Mouse (Mus musculus) E14TG2a.4 (cell line): ENCODE data around the gene Arl6ip5.
"Not testable (repeated sequence)": the region's sequence is repeated elsewhere in the genome, so short reads cannot be mapped to it uniquely, and the experiment has no call there.

Experiments
- H3K27me3 ChIP-seq: 2 replicates; pipeline ENCODE4 v1.6.1; 2014; ENCODE audit warnings: low read length, control low read depth; ENCODE audit not compliant: insufficient read depth
- H3K36me3 ChIP-seq: 2 replicates; pipeline ENCODE4 v1.6.1; 2014; ENCODE audit warnings: low read length, control low read depth; ENCODE audit not compliant: insufficient read depth
- H3K4me1 ChIP-seq: replicated peaks from 2 replicates; pipeline ENCODE4 v1.6.1; 2014; ENCODE audit warnings: low read depth, low read length, control low read depth
- H3K4me3 ChIP-seq: replicated peaks from 2 replicates; pipeline ENCODE4 v1.5.1; 2014; ENCODE audit warnings: mild to moderate bottlenecking, low read length
- H3K9me3 ChIP-seq: 2 replicates; pipeline ENCODE4 v1.6.1; 2014; ENCODE audit warnings: low read length, control low read depth
- CTCF ChIP-seq: conservative IDR thresholded peaks from 2 replicates; pipeline ENCODE4 v1.5.1; 2014; ENCODE audit warnings: low read length
- NANOG ChIP-seq: IDR thresholded peaks from 2 replicates; pipeline ENCODE4 v1.6.1; 2014; ENCODE audit warnings: borderline replicate concordance, low read length, mixed read lengths
- POU5F1 ChIP-seq: IDR thresholded peaks from 2 replicates; pipeline ENCODE4 v1.6.1; 2014; ENCODE audit warnings: low read length, borderline replicate concordance

Arl6ip5 gene

DNA sequence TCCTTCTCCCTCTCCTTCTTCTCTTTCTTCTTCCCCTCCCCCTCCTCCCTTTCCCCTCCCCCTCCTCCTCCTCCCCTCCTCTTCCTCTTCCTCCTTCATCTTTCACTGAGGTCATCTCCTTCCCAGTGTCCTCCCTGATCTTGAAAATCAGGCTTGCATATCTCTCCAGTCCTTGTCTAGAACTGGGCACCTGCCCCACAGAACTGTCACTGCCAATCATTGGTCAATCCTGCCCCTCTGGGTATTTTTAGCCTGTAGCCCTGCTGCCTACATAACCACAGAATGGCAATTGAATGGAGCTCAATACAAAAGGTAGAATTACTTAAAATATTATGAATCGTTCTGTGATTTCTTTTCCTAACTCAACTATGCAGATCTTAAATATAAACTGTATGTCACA is 48.0 kb downstream of the Arl6ip5 start:
- H3K9me3 ChIP-seq: no peaks in the 10 kb centered on the region
- no peaks in the 10 kb centered on the region for H3K4me1 ChIP-seq
- no peaks in the 10 kb centered on the region for H3K36me3 ChIP-seq
- H3K27me3 ChIP-seq: no peaks in the 10 kb centered on the region
- no peak overlapping the region for H3K4me3 ChIP-seq
- TF ChIP-seq POU5F1 (no peak), NANOG (no peak), CTCF (no peak)

DNA sequence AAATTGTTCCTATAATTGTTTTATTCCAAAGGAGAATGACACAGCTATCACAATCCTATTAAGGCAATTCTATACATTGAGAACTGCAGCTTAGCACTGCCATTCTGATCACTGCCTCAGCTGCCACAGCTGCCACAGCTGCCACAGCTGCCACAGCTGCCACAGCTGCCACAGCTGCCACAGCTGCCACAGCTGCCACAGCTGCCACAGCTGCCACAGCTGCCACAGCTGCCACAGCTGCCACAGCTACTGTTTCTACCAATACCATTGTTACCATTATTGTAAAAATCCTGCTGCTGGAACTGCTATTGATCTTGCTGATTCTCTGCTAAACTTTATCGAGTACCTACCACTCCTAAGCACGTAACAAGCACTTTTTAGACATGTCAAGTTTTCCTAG is 49.4 kb downstream of the Arl6ip5 start:
- H3K27me3 ChIP-seq, H3K9me3 ChIP-seq, H3K36me3 ChIP-seq, H3K4me3 ChIP-seq, H3K4me1 ChIP-seq: not testable (repeated sequence)

DNA sequence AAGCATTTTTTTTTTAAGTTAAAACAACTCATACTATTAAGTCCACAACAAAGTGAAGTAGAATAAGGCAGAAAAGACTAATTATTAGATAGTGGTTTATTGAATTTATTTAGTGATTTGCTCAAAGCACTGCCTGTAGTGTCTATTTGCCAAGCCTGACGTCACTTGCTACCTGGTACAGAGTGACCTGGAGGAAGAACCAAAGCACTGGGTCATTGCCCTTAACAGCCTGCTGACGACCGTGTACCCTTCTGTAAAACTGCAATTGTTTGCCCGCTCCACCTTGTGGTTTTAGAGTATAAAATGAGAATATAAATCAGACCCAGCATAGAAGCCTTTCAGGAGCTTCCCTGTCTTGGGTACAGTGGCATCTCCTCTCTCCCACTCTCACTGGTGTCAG is 51.7 kb downstream of the Arl6ip5 start:
- Histone ChIP-seq H3K4me3 (no peak overlapping the region), H3K36me3 (no peaks in the 10 kb centered on the region), H3K9me3 (no peaks in the 10 kb centered on the region), H3K4me1 (no peaks in the 10 kb centered on the region), H3K27me3 (no peaks in the 10 kb centered on the region)
- TF ChIP-seq CTCF: no peak
- no peak for TF ChIP-seq NANOG
- TF ChIP-seq POU5F1: no peak

DNA sequence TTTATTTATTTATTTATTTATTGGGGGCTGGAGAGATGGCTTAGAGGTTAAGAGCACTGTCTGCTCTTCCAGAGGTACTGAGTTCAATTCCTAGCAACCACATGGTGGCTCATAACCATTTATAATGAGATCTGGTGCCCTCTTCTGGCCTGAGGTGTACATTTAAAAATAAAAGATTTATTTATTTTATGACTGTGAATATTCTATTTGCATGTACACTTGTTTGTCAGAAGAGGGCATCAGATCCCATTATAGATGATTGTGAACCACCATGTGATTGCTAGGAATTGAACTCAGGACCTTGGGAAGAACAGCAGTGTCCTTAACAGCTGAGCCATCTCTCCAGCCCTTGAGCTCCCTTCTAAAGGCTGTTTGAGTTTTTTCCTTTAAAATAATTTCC is 53.3 kb downstream of the Arl6ip5 start:
- H3K4me1 ChIP-seq, H3K36me3 ChIP-seq, H3K27me3 ChIP-seq, H3K4me3 ChIP-seq, H3K9me3 ChIP-seq: not testable (repeated sequence)

DNA sequence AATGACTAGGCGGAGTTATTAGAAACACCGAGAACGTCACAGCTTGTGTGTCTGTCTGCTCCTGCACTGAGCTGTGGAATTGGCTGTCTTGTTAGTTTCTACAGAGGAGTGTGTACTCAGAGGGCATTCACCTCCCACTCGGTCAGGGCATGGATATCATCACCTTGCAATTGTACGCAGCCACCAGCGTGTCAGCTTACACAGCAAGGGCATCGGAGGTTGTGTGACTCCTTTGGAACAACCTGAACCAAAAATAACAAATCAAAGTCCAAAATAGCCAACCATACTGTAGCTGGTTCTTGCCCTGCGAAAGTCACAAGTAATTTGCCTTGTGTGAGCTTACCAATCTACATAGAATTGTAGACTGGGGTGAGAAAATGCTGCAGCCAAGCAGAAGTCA is 54.8 kb downstream of the Arl6ip5 start:
- H3K4me3 ChIP-seq: no peak overlapping the region
- no peaks in the 10 kb centered on the region for H3K36me3 ChIP-seq
- TF ChIP-seq POU5F1: no peak
- no peak for TF ChIP-seq NANOG
- TF ChIP-seq CTCF: no peak
- no peaks in the 10 kb centered on the region for H3K27me3 ChIP-seq
- no peaks in the 10 kb centered on the region for H3K9me3 ChIP-seq
- H3K4me1 ChIP-seq: 0 out of 2 replicates have a peak, but pooled peaks cover 3% of the 10 kb centered on the region

DNA sequence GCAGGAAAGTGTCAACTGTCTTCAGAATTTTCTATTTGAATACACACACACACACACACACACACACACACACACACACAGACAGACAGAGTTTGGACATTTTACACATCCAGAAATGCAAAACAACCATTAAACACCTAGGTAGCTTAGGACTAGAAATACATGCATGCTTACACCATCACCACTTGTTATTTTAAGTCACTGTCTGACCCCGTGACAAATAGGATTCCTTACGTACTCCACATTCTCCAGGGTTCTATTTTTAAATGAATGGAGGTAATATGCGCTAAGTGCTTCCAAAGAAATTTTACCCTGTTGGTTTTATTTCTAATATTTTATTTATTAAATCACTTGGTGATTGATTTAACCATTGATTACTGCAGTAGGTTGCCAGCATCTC is 55.2 kb downstream of the Arl6ip5 start:
- 0 out of 2 replicates have a peak, but pooled peaks cover 3% of the 10 kb centered on the region for H3K4me1 ChIP-seq
- H3K4me3 ChIP-seq: no peak overlapping the region
- TF ChIP-seq NANOG (no peak), POU5F1 (no peak), CTCF (no peak)
- H3K27me3 ChIP-seq: no peaks in the 10 kb centered on the region
- H3K9me3 ChIP-seq: no peaks in the 10 kb centered on the region
- no peaks in the 10 kb centered on the region for H3K36me3 ChIP-seq

DNA sequence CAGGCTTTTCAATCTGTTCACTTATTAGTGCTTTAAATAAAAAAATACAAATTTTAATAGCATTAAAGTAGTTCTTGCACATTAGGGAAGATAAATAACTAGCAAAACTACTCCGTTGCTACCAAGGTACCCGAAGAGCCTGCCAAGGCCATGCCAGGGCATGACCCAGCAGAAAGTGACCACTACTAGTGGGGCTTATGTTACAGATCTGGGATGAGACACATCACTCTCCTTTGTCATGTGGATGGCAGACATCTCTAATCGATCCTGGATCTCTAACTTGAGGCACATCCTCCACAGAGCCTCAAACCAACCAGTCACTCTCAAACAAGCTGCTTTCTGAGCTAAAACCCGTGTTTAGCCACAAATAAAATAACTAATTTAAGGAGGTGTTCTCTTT is 56.2 kb downstream of the Arl6ip5 start:
- TF ChIP-seq CTCF (no peak), NANOG (no peak), POU5F1 (no peak)
- 0 out of 2 replicates have a peak, but pooled peaks cover 3% of the 10 kb centered on the region for H3K4me1 ChIP-seq
- no peaks in the 10 kb centered on the region for H3K36me3 ChIP-seq
- H3K4me3 ChIP-seq: no peak overlapping the region
- 0 out of 2 replicates have a peak, but pooled peaks cover 3% of the 10 kb centered on the region for H3K27me3 ChIP-seq
- no peaks in the 10 kb centered on the region for H3K9me3 ChIP-seq

DNA sequence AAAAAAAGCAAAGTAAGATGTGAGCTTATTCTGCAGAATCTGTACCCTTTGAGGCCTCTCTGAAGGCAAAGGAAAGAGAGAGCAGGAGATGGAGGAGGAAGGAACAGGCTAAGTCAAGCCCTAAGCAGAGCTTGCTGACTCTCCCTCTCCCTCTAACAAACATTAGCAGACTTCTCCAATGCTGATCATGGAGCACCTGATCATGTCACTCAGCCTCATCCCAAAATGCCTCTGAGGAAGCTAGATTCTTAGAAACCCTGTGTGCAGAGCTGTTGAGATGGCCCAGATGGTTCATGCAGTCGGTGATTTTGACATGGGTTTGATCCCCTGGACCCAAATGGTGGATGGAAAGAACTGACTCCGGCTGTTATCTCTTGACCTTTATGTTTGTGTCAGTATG is 56.6 kb downstream of the Arl6ip5 start:
- Histone ChIP-seq H3K9me3 (no peaks in the 10 kb centered on the region), H3K4me3 (no peak overlapping the region), H3K27me3 (0 out of 2 replicates have a peak, but pooled peaks cover 5% of the 10 kb centered on the region), H3K4me1 (0 out of 2 replicates have a peak, but pooled peaks cover 3% of the 10 kb centered on the region), H3K36me3 (no peaks in the 10 kb centered on the region)
- TF ChIP-seq NANOG (no peak), CTCF (no peak), POU5F1 (no peak)

DNA sequence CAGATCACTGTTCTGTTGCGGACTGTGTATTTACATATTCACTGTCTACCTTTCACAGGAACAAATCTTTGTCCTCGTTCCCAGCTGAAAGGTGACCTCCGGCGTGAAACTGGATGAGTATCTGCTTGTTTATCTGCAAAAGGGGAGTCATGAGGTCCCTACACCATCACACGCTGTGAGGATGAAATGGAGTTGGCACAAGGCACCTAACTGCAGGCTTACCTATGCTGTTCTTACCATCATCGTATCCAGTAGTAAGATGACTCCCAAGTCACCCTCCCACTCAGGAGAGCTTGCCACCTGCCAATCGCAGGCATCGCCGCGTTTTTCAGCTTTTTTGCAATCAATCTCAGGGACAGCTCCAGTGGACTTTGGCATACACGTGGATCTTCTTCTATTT is 59.1 kb downstream of the Arl6ip5 start:
- H3K9me3 ChIP-seq: no peaks in the 10 kb centered on the region
- peaks cover 14% of the 10 kb centered on the region for H3K27me3 ChIP-seq
- no peaks in the 10 kb centered on the region for H3K36me3 ChIP-seq
- H3K4me1 ChIP-seq: 0 out of 2 replicates have a peak, but pooled peaks cover 3% of the 10 kb centered on the region
- TF ChIP-seq CTCF: no peak
- TF ChIP-seq NANOG: no peak
- no peak for TF ChIP-seq POU5F1
- H3K4me3 ChIP-seq: no peak overlapping the region
